Mouse (Mus musculus) liver, embryonic 14.5 days (tissue): Measurements from ENCODE around the gene Nfkb1.

ENCODE experiments used
- CTCF ChIP-seq: IDR thresholded peaks from 2 replicates; pipeline ENCODE4 v1.5.1; 2016; ENCODE audit warnings: antibody characterized with exemption, low read depth, control low read depth
- EP300 ChIP-seq: IDR thresholded peaks from 2 replicates; pipeline ENCODE4 v1.6.1; 2016; ENCODE audit warnings: antibody characterized with exemption, low read depth

DNA sequence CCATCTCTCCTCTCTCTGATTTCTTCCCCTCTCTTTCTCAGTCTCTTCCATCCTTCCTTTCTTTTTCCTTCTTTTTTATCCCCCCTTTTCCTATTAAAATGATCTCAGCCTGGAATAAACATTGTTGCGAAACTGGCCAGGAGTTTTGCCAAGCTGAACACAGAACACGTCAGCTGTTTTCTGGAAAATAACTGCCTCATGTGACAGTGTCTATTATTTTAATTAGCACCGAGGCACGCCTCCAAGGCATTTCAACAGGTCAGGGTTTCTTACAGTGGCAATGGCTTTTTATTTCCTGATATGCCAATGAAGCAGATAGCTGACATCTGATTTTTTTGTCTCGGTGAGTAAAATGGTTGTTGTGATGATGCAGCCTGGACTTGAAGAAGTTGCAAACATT lies 38.2 kb upstream of the Nfkb1 start:
- TF ChIP-seq EP300: no peak
- no peak for TF ChIP-seq CTCF
